Mouse (Mus musculus): ENCODE results near the gene Zscan4d.
"Not testable (repeated sequence)": the region's sequence is repeated elsewhere in the genome, so short reads cannot be mapped to it uniquely, and the experiment has no call there.

Zscan4d gene

GRCm38 (mm10) chr7:11166059-11166458, at the start of gene Zscan4d:
Gene Zscan4d, minus strand, starts transcription at chr7:11166159.
- not testable (repeated sequence) for DNase-seq

GRCm38 (mm10) chr7:11158036-11158435, 7.9 kb downstream of the Zscan4d start:
- DNase-seq = not testable (repeated sequence)

Measured in cerebellum, adult 11-12 months (tissue).